ENCODE assay signal across 20 mouse cellular contexts in the genomic region with DNA sequence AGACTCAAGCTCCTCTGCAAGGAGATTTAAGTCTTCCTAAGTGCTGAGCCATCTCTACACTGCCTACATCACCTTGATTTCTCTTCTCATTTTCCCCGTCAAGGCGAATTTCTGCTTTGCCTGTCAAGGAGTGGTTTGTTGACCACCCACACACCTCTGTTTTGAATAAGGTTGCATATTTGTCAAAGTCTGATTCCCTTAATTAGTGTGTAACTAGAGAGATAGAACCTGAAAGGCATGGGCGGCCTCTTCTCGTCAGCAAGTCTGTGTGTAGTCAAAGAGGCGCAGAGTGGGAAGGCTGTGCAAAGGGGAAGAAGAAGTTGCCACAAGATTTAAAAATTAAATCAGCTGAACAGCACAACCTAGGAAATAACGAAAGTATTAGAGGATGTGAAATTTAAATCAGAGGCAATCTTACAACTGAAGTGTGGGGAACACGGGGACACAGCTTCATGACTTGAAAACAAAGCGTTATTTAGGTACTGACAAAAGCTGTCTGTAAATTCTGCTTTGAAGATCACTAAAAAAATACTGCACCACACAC. TPM values are rescaled to one million over a fixed set of nuclear protein-coding genes. Genes with fewer than 3 reads are reported as not detected.
DNase-seq lines count a peak whose midpoint lies in the region.
"Had no signal": no experiment of that assay in that cellular context is flagged by ENCODE, and none has a peak within 500 bp of the region (broad histone marks: within the 10 kb centered on the region; RNA-seq: fewer than 3 reads in every experiment).

No protein-coding gene starts in this region.

- intact Hi-C loops in left cerebral cortex, postnatal 14 days (cut with DNase I), result no loop called here
- intact Hi-C loops in gastrocnemius, postnatal 36 days (cut with DNase I), result no loop called here

- DNase-seq in right cerebral cortex, adult 2 months (ENCODE audit: low spot score in 2 of 2), result peak; percentile 43 to 47
- no peak for DNase-seq in right cerebral cortex, postnatal 4 days
- DNase-seq in left cerebral cortex, postnatal 14 days (ENCODE audit: low spot score in 2 of 2), result peak; percentile 28 to 45
- peak; percentile 30 to 37 for DNase-seq in right cerebral cortex, postnatal 10 days (ENCODE audit: low spot score in 2 of 2)
- no peak for DNase-seq in gastrocnemius, postnatal 36 days
- no peak for DNase-seq in layer of hippocampus, adult 18-20 months (ENCODE audit: low spot score in 2 of 2)
- no peak for DNase-seq in adrenal gland, postnatal 10 days
- DNase-seq: adrenal gland, adult 8-10 months; cerebellum, adult 8-10 months; heart, adult 11 months; heart, postnatal 10 days; kidney, adult 9 months; kidney, postnatal 25 days; liver, embryonic 13.5 days; lung, adult 2 months; lung, postnatal 14 days; midbrain, embryonic 14.5 days; retina, postnatal 1 day; spleen, adult 18-20 months; thymus, postnatal 25 days had no signal

RNA-seq across cellular contexts. Expression of a gene that starts 36.8 kb away (rescaled TPM):
- total RNA-seq in left cerebral cortex, postnatal 14 days (2021), result 100 to 1,000 TPM; 770 to 823 TPM
- total RNA-seq in gastrocnemius, postnatal 36 days (2021), result 10 to 100 TPM; 11.6 to 24.5 TPM
- total RNA-seq in layer of hippocampus, adult 18-20 months (2021), result 100 to 1,000 TPM; 204 to 210 TPM
- 1 to 10 TPM; 1.4 to 2.7 TPM for total RNA-seq in adrenal gland, postnatal 10 days (2021)

Comparison
In these comparisons a context has a peak if more than half of its experiments do, and no peak if none do; other contexts are left out.
1. DNase-seq: peak in right cerebral cortex, adult 2 months (2 of 2), left cerebral cortex, postnatal 14 days (2 of 2) and right cerebral cortex, postnatal 10 days (2 of 2); none in right cerebral cortex, postnatal 4 days (single experiment), gastrocnemius, postnatal 36 days (0 of 2), layer of hippocampus, adult 18-20 months (0 of 2) and adrenal gland, postnatal 10 days (single experiment).
2. RNA of a gene that starts 36.8 kb away (total RNA-seq): 770 to 823 TPM in left cerebral cortex, postnatal 14 days and 204 to 210 TPM in layer of hippocampus, adult 18-20 months; 11.6 to 24.5 TPM in gastrocnemius, postnatal 36 days and 1.4 to 2.7 TPM in adrenal gland, postnatal 10 days; every median in the first group is over 4 times any median in the second.